Mouse (Mus musculus): ENCODE results near the gene Ppp1r21. TPM values are rescaled to one million over a fixed set of nuclear protein-coding genes. Genes with fewer than 3 reads are reported as not detected.
A peak's percentile ranks its signal among the peaks of the same experiment; 100 is the strongest.

Ppp1r21 gene
- total RNA-seq (2021): 10 to 100 TPM; 15.0 to 15.7 TPM

DNA sequence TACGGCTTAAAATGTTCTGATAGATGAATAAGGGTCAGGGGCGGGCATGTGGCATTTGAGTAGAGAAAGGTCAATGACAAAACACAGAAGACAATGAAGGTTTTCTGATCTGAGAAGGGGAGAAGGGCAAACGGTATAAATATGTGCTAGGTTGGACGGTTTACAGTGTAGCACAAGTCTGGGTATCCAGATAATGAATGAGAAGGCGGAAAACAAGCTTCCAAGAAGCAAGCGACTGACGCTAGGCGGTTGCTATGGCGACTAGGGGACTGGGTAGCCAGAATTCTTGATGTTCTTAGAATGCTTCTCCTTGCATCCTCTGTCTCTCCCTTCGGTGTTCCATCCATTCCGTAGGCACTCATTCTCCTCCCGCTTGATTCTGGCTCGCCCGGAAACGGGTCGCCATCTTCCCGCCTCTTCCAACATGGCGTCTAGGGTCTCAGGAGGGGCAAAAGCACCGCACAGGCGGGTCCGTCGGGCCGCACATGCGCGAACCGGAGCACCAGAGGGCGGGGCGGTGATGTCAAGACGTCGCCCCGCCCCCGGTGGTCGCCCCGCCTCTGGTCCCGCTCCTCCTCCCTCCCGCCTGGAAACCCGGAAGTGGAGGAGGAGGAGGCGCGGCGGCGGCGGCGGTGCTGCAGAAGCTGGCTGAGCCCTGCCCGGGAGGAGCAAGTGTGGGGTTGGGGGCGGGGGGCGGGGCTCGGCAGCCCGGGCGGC, at the start of gene Ppp1r21:
TSS of gene Ppp1r21 (plus strand) at position 600 of the 717 bp plus-strand sequence.
- DNase-seq: peak; percentile 98
- intact Hi-C loops (cut with DNase I): loop anchor here (2.0 to 10.0 kb wide), 2 partner anchors 111 to 465 kb away; partner anchors contain the start of gene Fbxo11

DNA sequence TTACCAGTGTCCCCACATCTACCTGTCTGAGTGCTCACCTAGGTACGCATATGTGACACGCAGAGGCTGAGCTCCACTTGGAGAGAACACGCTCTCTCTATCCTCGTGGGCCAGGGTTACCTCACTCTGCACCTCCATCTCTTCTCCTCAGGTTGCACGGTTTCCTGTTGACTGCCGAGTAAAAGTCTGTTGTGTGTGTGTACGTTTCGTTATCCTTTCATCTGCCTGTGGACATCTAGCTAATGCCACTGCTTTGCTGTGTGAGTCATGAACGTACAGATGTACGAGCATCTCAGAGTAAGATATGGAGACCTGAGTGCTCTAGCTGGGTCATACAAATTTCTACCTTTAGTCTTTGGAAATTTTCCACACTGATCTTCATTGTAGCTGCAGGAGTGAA, 49.5 kb upstream of the Ppp1r21 start:
- no peak for DNase-seq
- intact Hi-C loops (cut with DNase I): loop anchor here (5.0 kb wide), 1 partner anchor 38 kb away; the partner anchor contains the start of gene Foxn2

DNA sequence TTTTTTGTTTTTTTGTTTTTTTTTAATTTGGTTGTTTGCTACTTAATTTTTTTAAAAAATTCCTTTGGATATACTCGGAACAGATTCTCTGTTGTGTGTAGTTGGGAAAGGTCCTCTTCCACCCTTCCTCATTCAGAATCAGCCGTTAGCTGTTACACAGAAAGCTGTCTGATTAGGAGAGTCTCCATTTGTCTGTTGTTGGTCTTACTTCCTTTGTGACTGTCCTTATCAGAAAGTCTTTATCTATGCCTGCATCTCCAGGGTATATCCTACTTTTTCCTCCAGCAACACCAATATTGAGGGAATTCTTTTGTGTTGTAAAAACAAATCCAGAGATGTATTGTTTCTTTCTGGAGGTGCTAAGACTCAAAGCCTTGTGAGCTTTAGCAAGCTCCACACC, 48.9 kb upstream of the Ppp1r21 start:
- intact Hi-C loops (cut with DNase I): loop anchor here (5.0 kb wide), 1 partner anchor 39 kb away; the partner anchor contains the start of gene Foxn2

DNA sequence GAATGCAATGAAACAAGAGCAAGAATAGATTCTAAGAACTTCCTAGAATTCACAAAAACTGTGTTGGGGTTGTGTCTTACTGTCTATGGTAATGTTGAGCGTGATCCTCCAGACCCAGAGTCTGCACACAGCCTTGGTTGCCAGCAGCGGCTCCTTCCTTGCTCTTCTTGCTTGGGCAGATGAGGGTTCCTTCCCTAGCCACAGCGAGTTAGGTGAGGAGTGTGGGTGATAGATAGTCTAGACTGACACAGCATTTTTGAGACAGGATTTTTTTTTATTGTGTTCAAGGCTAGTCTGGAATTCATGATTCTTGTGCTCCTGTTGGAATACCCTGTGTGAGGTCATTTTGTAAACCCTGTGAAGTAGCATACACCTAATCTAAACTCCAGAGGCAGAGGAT, 48.3 kb upstream of the Ppp1r21 start:
- intact Hi-C loops (cut with DNase I): loop anchor here (5.0 kb wide), 1 partner anchor 39 kb away; the partner anchor contains the start of gene Foxn2
- no peak for DNase-seq

More for the DNA sequence above, 48.9 kb upstream of the Ppp1r21 start:
- DNase-seq: no peak

DNA sequence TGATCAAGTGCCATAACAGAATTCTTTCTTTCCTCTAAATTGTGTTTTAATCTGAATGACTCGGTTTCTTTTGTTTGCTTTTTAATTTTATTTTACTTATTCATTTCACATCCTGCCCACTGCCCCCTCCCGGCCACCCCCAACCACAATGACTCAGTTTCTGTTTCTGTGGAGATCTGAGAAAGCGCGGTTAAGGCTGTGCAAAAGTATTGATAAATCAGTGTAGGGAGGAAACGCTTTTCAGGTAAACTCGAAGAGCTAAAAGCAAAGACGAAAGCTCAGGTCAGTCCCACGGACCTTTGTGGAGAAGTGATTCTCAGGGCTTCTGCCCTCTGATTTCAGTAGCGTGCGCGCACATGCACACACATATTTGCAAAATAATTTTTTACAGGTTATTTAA, 45.4 kb upstream of the Ppp1r21 start:
- DNase-seq: no peak
- intact Hi-C loops (cut with DNase I): loop anchor here (5.0 kb wide), 1 partner anchor 42 kb away; the partner anchor contains the start of gene Foxn2

DNA sequence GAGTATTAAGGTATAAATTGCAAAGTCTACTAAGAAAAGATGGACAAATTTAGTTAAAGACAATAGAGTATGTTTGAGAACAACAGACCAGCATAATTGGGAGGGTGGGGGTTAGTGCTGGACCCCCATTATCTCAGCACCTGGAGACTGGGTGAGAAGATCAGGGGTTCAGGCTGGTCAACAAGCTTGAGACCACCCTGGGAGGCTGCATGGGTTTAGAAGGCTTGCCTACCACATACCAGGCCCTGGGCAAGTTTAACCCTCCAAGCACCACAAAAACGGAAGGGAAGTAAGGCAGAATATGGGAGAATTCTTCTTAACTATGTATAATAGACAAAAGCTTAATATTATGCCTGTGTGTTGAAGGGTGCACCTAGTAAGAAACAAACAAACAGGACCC, 45.0 kb upstream of the Ppp1r21 start:
- DNase-seq: no peak
- intact Hi-C loops (cut with DNase I): loop anchor here (5.0 kb wide), 1 partner anchor 43 kb away; the partner anchor contains the start of gene Foxn2

DNA sequence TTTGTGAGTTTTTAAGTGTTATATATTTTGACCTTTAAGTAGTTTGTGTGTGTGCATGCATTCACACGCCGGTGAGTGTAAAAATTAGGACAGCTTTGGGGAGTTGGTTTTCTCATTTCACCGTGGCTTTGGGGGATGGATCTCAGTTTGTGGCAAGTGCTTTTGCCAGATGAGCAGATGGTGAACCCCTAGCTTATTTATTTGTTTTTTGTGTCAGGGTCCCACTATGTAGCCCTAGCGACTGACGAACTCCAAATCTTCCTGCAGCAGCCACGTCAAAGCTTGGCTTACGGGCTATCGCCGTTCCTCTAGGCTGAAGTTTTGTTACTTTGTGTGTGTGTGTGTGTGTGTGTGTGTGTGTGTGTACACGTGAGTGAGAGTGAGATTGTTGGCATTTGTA, 39.4 kb upstream of the Ppp1r21 start:
- DNase-seq: no peak
- intact Hi-C loops (cut with DNase I): no loop called here

DNA sequence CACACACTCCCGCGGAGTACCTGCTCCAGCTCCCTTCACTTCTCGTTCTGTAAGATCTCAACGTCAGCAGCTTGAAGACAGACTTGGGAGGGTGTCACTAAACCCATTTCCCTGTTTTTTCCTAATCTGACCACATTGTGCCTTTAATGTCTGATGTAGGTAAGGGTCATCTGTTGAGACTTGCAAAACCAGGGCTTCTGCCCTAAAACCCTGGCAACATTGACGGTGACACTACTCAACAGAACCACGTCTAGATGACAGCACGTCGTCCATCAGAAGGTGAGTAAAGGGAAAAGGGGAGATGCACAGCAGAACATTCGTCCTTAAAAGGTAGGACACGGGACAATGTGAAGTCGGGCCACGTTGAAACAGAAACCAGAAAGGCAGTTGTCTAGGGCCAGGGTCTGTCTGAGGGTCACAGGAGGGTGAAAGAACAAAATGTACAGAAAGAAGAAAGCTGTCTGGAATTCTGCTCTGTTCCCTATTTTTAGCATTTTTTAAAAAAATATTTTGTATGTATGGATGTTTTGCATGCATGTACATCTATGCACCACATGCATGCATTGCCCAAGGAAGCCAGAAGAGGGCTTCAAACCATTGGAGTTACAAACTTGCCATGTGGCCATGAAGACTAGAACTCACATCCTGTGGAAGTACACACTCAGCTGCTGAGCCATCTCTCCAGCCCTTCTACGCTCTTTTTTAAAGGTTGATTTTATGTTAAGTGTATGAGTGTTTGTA, 38.4 kb upstream of the Ppp1r21 start:
- no peak for DNase-seq
- intact Hi-C loops (cut with DNase I): no loop called here

DNA sequence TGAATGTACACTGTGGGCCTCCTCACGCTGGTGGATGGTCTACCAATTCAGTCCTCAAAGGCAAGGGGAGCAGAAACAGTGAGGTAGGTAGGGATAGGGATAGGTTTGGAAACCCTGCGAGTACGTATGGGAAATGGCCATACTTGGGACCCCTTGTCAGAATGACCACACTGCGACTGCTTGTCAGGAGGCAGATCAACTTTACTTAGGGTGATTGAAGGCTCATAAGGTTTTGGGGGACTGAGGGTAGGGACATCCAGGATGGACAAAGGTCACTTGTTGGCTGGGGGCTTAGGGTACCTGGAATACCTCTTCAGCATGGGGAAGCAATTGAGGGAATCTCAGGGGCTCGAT, 37.8 kb upstream of the Ppp1r21 start:
- DNase-seq: no peak
- intact Hi-C loops (cut with DNase I): no loop called here

DNA sequence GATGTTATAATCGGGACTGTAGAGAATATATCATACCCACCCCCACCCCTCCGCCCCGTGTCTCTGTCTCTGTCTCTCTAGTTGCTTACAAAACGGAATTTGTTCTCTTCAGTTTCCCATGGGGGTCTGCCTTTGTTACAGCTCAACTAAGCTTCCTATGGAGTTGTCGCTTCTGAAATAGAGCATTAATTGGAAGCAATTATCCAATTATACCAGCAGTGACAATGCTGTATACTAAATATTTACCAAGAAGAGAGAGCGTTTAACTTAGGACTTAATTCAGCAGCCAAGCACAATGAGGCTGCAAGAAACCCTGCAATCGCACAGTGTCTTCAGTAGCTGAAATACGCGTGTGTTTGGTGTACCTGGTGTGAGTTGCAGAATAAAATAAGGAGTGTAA, 36.4 kb upstream of the Ppp1r21 start:
- no peak for DNase-seq
- intact Hi-C loops (cut with DNase I): no loop called here

DNA sequence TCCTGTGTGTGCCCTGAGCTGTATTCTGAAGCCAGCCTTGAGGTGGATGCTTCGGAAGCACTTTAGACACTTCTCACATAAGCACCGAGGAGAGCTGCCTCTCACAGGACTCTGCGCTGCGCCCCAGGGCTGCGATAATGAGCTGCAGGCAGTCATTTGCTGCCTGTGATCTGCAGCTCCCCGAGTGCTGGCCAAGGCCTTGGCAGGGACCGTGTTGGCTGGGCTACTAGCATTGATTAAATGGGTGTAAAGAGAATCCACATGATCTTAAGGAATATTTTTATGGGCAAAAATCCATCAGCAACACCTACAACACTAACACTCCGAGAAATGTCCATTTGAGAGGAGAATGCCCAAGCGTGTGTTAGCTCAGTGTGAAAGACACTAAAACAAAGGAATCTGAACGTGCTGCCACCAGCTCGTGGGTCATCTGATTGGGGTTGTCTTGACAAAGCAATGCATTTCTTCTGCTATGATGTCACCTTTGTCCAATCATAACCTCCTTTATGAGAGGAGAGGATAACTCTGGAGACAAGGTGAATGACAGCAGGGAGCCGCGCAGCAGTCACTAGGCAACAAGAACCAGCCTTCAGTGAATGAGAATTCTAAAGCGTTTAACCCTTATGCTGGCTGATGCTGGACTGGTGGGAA, 35.7 kb upstream of the Ppp1r21 start:
- intact Hi-C loops (cut with DNase I): no loop called here
- peak; percentile 13 to 17 for DNase-seq

DNA sequence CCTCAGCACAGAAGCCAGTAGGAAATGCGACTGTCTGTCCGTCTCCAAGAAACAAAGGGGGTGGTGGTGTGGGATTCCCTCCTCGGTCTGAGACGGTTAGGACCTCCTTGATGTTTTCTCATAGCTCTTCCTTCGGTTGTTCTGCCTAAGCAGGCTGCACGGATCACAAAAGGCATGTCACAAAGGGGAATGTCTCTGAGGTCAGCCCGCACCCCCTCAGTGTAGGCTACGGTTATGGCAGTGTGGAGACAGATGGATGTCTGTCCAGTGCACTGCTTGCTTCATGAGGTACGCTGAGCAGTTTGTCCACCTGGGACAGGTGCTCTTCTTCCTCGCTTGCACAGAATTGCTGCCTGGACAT, 35.2 kb upstream of the Ppp1r21 start:
- no peak for DNase-seq
- intact Hi-C loops (cut with DNase I): no loop called here

DNA sequence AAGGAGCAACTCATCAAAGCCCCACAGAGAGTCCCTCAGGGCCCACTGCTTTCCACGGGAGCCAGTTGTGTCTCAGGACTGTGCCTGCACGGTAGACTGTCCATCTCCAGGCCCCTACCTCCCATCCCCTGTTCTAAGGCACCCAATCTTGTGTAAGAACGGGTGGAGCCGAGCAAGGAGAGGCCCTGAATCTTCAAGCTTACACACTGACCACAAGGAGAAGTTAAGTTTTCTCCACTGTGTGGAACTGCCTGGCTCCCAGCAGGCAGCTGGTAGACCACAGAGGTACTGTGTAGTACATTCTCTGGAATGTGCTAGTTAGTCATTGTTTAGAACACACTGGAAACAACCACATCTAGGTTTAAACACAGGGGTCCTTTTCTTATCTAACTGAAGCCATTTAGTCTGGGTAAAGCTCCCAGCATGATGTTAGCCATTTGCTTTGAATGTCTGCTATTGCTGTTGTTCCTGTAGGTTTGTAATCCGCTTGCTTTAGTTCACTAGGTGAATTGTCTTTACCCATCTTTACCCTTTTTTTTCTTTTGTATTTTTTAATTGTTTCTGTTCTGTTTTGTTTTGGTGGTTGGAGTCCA, 31.7 kb upstream of the Ppp1r21 start:
- intact Hi-C loops (cut with DNase I): no loop called here

DNA sequence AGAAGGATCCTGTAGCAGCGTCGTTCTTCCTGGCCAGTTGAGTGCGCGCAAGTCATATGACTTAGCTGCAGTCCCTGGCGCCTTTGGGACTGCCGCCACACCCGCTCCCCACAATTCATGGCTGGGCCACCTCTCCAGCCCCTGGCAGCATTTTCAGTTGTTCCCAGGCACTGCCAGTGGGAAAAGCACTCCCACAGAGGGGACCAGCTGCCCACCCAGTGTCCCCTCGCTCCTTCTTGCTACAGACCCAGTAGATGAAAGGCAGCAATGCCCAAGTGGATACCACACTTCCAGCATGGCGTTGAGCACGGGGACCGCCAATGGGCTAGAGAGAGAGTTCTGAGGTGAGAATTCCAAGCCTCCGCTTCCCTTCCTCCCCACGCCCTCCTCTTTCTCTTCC, 25.9 kb upstream of the Ppp1r21 start:
- DNase-seq: no peak
- intact Hi-C loops (cut with DNase I): no loop called here

More for the DNA sequence above, 31.7 kb upstream of the Ppp1r21 start:
- no peak for DNase-seq

DNA sequence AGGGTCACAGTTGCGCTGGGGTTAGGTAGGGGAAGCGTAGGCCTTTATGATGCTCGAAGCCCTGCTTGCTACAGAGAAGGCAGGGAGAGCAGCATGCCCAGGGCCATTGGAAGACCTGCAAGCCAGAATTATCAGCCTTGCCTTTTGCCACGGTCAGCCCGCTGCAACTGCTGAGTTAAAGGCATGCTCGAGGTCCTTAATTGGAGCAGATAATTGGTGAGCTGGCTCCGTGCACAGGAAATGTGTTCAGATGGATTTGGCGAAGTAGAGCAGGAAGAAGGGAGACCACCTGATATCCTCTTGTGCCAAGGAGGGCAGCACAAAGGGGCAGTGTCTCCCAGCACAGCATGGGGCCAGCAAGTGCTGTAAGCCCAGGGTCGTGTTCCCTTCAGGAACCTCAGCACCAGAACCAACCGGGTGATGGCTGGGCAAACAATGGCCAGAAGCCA, 24.6 kb upstream of the Ppp1r21 start:
- DNase-seq: no peak
- intact Hi-C loops (cut with DNase I): no loop called here

DNA sequence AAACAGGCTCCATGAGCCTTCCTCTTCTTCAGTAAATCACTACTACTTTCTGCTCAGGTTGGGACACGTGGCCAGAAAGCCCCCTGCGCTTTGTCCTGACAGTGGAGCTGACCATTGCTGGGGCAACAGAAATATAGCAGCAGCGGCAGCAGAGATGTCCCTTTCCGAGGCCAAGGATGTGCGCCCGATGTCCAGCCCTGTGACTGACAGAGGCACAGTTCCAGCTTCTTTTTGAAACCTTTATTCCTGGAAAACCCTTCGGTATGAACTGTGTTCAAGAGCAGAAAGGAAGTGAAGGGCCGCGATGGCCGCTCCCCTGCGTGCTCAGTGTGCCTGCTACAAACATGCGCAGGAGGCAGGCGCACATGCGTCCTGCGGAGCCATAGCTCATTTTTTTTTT, 24.0 kb upstream of the Ppp1r21 start:
- DNase-seq: no peak
- intact Hi-C loops (cut with DNase I): no loop called here

DNA sequence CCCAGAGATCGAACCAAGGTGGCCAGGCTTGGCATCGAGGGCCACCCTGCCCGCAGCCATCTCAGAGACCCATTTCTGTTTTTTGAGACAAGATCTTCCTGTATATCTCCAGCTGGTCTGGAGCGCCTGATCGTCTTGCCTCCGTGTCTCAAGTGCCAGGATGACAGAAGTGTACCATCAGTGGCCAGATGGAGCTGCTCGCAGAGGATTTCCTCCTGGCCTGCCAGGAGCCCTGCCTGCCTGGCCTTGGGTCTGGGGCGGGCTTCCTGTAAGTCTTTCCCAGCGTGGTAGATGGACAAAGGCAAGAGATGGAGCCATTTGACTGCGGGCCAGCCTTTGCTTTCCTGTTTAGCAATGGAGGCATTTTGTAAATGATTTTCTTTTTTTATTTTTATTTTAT, 22.5 kb upstream of the Ppp1r21 start:
- DNase-seq: no peak
- intact Hi-C loops (cut with DNase I): no loop called here

DNA sequence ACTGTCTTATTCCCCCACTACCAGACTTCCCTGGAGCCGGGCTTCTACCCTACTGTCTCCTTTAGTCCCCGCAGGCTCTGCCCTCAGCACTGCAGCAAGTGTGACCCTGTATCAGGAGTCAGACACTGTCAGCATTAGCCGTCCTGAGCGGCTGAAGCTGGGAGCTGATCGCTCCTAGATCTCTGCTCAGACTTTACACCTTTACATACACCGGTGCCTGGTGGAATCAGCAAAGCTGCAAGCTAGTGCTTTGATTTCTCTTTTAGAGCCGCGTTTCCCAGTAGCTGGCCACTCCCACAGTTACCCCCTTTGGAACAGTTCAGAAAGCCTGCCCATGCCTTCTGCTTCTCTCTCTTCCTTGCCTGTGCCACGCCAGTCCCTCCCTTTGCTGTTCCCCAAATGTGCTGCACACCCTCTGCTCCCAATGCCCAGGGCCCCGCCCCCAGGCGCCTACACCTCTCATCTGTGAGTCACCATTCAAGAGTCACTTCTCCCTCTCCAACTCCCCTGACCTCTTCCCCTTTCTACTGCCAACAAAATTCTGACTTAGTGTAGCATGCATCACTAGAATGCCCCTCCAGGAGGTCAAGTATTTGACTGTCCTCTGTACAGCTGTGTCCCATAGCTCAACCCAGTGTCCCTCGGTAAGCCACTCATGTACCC, 20.9 kb upstream of the Ppp1r21 start:
- intact Hi-C loops (cut with DNase I): no loop called here
- DNase-seq: peak; percentile 63 to 69

DNA sequence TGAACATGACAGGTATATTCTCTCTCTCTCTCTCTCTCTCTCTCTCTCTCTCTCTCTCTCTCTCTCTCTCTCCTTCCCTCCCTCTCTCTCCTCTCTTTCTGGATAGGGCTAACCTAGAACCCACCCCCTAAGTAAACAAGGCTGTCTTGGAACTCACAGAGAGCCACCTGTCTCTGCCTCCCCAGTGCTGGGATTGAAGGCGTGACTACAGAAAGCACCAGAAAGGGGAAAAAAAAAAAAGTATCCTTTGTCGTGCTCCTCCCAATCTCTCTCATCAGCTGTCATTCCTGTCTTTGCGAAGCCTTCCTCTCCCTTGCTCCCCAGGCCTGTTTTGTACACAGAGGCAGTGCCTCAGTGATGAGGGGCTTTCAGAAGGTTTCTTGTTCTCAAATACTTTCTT, 19.9 kb upstream of the Ppp1r21 start:
- intact Hi-C loops (cut with DNase I): loop anchor here (2.0 to 5.0 kb wide), 3 partner anchors 68 to 483 kb away; partner anchors contain the start of gene Foxn2
- no peak for DNase-seq

DNA sequence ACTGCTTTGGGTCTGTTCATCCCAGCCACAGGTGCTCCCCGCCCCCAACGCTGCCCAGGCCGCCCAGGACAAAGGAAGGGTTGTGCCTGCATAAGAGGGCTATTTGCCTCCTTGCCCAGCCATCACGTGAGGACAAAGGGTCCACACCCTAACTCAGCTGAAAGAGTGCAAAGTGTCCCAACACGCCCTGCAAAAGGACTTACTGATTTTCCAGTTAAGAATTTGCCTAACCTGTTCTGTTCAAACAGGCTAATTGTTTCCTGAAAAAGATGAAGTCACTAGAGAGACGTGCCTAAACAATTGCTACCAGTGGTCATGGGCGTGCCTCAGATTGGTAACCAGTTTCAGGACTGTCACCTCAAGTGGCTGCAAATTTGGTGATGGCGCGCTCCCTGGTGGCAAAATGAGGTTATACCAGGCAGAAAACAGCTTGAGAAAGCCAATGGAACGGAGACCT, 18.8 kb upstream of the Ppp1r21 start:
- peak; percentile 80 to 90 for DNase-seq
- intact Hi-C loops (cut with DNase I): loop anchor here (2.0 to 5.0 kb wide), 3 partner anchors 69 to 484 kb away; partner anchors contain the start of gene Foxn2

Data from heart, postnatal 10 days (tissue).